Mouse (Mus musculus): Measurements from ENCODE around the gene Grwd1.
"Not testable (repeated sequence)": the region's sequence is repeated elsewhere in the genome, so short reads cannot be mapped to it uniquely, and the experiment has no call there.

Grwd1 gene

DNA sequence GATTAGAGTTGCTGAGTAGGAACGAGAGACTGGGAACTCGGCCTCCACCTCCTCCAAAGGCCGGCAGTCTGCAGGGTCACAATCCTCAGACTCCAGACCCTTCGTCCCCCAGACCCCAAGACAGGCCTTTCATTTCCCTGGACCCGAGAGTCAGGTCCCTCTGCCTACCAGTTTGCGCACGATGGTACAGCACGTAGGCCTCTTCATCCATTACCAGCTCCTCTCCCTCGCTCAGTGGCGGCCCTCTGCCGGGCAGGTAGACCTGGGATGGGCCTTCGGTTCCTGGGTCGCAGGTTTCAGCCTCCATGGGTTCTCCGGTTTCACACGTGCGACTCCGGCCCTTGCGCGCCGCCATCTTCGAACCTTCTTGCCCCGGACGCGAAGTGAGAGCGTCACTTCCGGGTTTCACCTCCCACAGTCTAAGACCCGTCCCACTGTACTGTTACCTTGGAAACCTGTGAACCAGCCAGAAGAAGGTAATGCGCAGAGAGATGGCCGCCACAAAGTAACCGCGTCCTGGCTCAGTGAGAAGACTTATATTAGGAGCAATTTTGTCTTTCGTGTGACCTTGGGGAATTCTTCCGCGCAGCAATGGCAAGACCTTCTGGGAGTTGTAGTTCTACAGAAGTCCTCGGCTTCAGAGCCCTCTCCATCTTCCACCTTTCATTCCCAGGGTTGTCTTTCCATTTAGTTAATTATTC, at the start of gene Grwd1:
Gene Grwd1, minus strand, starts transcription at position 518 of the 701 bp plus-strand sequence.
- peak; percentile 84 to 88 for DNase-seq

DNA sequence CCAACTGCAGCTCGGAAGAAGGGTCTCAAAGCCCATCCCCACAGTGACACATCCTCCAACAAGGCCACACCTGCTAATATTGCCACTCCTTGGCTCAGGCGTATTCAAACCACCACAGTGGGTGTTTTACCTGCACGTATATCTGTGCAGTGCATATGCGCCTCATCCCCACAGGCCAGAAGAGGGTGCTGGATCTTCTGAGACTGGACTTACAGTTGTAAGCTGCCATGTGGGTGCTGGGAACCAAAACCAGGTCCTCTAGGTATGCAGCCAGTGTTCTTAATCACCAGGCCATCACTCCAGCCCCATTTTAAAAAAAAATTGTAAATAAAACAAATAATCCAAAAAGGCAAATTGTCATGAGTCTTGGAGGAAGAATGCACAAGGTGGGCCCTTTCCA, 49.8 kb upstream of the Grwd1 start:
- no peak for DNase-seq

DNA sequence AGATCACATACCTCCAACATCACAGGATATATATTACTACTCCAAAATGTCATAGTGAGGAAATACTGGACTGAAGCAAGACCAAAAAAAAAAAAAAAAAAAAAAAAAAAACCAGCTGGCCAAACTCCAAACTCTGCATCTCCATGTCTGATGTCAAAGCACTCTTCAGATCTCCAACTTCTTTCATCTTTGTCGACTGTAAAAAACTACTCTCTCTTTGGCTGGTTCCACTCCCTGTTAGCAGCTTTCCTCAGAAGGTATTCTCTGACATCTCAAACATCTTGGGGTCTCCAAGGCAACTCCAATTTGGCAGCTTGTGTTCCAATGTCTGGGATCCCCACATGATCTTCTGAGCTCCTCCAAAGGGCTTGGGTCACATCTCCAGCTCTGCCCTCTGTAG, 47.5 kb upstream of the Grwd1 start, which contains the start of gene Grin2d:
Gene Grin2d, minus strand, starts transcription at position 101 of the 400 bp plus-strand sequence.
- DNase-seq: not testable (repeated sequence)

DNA sequence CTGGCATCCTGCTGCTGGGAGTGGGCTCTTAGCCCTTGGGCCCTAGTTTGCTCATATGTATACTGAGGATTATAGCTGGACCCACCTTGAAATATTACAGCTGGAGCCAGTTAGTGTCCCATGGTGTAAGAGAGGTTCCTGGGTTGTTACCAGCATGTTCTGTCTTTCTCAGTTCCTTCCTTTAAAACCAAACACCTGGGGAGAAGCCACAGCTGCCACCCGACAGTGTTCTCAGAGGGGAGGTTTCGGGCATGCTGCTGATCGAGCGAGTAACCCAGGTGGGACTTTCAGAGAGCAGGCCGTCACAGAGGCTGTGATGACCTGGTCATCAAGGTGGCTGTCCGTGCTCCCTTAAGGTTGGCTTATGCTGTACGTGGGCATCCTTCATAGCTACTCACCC, 46.2 kb upstream of the Grwd1 start:
- DNase-seq: no peak

DNA sequence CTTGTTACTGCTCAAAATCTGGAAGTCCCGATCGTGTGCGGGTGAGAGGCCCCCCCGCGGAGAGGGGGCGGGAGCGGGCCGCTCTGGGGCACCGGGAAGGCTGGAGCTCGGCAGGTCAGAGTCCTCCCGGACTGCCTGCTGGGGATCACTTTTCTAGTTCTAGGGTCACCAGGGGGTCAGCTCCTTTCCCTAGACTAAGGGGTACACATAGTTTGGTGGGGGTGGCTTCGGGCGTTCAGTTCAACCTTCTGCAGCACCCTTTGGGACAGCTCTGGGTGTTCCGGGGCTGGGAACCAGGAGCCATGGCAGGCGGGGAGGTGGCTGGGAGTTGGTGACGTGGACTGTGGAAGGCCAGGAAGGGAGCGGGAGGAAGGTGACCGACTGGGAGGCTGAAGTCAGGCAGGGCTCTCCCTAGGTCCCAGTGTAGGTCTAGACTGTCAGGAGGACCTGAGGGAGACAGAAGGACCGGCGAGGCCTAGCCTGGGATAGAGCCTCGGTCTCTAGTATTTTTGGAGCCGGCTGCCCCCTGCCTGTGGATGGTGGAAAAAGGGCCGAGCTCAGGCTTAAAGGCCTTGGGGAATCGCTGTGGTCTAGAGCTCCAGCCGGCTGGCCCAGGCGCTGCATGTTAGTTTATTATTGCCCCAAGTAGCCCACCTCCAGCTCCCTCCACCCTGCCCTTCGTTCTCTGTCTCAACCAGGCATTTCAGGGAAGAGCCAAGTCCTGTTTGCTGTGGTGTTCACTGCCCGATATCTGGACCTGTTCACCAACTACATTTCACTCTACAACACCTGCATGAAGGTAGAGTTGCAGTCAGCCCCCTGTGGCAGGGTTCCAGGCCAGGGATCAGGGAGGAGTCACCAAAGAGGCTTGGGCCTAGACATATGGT, 42.6 kb upstream of the Grwd1 start:
- peak; percentile 66 to 71 for DNase-seq

DNA sequence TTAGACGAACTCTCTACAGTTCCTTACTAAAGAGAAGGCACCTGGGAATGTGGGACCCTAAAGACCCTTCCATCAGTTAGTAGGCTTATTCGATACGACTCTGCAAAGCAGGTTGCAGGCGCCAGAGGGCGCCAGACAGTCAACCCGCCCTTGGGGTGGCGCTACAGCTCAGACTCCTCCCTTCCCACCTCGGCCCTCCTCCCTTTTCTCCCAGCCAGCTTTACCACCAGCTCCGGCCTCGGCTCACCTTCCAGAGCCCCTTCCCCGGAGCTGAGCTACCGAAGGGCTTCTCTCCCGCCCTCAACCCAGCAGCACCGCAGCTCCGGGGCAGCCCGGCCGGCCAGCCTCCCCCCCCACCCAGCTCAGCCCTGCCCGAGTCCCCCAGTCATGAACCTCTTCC, 41.9 kb upstream of the Grwd1 start, which contains the start of gene Kdelr1:
Gene Kdelr1, plus strand, starts transcription at position 149 of the 400 bp plus-strand sequence.
- peak; percentile 92 to 94 for DNase-seq

DNA sequence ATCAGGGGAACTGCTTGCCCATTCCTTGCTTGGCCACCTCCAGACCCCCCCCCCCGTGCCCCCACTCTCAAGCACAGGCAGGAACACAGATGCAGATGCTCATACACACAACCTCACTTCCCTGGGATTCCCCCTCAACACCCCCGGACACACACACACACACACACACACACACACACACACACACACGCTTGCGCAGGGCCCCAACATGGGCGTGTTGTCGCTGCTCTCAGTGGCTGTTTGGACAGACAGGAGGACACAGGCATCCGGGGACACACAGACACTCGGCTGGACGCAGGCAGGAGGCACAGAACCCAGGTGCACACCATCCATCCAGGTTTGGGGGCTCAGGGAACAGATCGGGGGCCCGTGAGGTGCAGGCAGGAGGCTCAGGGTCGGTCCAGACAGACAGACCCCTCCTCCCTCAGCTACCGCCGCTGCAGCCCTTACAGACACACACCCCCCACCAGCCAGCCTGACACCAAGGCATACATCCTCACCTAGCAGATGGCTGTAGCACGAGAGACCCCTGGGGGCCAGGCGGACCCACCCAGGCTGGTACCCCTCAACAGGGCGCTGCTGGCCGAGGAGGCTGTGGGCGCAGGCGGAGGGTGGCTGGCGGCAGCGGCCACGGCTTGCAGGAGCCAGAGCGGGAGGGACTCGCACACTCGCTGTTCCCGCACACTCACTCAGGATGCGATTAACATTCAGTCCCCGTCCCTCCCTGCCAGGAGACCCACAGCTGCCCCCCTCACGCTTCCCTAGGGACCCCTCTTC, 39.7 kb upstream of the Grwd1 start:
- DNase-seq: peak in 1 of 2 experiments; percentile 15

DNA sequence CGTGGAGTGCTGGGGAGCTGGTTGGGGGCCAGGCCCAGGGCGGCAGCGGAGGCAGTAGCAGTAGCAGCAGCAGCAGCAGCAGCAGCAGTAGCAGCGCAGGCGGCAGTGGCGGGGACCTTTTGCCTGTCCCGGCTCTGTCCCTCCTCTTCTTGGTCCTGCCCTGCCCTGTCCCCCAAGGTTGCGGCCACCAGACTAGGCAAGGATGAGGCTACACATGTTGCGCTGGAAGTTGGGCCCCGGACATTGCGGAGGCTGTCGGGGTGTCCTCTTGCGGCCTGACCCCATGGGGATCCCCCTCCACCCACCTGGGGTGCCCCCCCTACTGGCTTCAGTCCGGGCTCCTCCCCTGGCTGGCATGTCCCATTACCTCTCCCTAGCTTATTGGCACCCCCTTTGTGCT, 39.0 kb upstream of the Grwd1 start:
- DNase-seq: no peak

DNA sequence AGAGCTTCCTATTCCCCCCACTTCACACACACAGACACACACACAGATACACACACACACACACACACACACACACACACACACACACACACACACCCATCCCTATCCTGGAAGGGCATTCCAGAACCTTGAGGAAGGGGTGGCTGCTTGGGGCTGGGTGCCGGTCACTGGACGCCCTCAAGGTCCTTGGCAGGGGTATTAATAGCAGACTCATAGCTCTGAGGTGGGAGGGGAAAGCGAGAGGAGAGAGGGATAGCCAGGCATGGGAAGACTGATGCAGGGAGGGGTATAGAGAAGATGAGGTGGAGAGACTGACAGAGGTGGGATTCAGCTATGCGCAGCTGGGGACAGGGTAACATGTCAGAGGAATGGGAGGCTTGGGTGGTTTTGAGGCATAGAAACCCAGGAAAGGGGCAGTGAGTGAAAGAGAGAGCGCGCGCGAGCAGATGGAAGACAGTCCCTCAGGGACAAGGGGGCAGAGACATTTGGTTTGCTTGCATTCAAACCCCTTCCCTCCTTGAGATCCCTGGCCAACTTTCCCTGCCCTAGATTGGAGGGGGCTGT, 38.4 kb upstream of the Grwd1 start:
- DNase-seq: no peak

DNA sequence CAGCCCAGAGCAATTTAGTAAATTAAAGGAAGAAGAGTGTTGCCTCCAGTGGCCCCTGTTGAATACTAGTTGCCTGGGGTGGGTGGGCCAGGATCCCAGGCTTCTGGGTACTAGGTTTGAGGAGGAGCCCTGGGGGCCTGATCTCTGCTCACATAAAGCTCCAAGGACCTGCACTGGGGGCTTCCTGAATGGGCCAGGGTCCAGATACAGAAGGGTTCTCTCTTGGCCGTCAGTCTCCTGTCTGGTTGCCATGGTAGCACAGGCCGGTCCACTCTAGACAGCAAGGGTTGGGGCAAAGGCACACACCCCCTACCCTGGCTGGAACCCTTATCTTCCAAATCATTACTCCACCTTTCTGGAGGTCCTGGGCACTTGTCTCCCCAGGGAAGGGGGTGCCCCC, 37.1 kb upstream of the Grwd1 start:
- no peak for DNase-seq

DNA sequence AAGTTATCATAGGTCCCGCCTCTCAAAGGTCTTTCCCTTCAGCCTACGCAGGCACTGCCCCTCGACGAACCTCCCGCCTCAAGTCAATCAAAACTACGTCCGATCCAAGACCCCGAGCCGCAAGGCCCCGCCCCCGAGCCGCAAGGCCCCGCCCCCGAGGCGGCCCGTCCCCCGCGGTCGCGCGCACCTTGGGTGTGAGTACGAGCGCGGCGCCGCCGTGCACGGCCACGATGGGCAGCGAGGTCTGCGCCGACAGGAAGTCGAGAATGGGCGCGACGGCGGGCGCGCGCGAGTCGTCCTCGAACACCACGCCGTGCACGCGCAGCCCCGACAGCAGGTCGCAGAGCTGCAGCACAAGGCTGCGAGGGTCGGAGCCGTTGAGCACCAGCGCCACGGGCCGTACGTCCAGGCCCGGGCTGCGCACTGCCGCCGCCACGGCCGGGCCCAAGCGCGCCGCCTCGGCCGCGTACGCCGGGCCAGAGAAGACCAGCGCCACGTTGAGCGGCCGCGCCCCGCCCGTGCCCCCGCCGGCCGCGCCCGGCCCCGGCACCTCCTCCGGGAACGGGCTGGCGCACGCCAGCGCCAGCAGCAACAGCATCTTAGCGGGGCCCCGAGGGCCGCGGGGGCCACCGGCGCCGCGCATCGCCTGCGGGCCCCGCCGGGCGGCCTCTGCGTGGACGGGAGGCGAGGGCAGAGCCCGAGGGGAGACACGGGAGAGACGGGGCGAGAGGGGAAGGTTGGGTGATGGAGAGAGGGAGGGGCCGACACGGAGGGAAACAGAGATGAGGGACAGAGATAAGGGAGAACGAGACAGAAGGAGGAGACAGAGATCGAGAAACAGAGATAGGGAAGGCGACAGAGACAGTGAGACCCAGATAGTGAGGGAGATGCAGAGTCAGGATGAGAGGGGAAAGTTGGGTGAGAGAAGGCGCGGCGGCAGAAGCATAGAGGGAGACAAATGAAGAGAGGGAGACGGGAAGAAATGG, 35.5 kb upstream of the Grwd1 start:
- peak; percentile 68 to 77 for DNase-seq

DNA sequence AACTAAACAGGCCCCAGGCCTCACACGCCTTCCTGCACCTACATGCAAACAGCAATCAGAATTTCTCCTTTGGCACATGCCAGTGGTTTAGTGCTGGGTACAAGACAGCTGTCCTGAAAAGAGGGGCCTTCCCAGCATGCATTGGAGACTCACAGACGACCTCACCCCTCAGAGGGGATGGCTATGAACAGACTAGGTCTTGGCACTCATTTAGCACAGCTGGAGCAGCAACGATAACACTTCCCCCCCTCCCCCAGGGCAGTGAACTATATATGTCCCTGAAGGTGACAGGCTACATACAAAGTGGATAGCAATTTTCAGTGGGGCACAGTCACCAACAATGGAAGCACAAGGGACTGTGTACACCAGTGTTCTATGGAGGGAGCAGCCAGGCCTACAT, 33.7 kb upstream of the Grwd1 start:
- no peak for DNase-seq

DNA sequence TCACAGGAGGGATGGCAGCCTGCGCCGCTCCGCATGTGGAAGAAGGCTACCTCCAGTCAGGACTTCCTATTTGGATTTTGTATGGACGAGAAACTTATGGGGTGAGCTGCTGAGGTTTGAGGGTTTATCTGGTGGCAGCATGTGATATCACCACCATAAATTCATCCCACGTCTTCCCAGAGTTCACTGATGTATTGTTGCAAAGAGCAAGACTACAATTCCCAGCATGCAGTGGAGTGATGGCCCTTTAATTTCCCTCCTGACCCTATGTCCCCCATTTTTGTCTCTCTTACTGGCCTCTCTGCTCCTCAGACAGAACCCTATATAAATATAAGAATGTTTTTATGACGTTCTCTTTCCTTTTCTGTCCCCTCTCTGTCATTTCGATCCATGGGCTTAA, 32.1 kb upstream of the Grwd1 start:
- DNase-seq: no peak

DNA sequence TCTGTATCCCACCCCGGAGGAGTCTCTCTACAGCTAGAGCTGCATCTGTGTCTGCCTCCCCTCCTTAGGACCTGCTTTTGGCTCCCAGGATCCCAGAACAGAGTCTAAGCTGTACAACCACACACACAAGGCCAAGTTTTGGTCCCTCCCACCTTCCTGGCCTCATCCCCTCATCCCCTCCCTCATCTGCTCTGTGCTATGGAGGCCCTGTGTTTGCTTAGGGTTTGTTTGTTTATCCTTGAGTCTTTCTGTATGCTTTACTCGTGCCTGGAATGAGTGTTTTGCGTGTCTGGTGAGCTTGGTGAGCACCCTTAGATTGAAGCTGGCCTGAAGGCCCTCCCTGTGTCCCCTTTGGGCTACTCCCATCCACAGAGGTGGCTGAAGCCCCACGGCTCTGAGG, 28.3 kb upstream of the Grwd1 start:
- DNase-seq: no peak

DNA sequence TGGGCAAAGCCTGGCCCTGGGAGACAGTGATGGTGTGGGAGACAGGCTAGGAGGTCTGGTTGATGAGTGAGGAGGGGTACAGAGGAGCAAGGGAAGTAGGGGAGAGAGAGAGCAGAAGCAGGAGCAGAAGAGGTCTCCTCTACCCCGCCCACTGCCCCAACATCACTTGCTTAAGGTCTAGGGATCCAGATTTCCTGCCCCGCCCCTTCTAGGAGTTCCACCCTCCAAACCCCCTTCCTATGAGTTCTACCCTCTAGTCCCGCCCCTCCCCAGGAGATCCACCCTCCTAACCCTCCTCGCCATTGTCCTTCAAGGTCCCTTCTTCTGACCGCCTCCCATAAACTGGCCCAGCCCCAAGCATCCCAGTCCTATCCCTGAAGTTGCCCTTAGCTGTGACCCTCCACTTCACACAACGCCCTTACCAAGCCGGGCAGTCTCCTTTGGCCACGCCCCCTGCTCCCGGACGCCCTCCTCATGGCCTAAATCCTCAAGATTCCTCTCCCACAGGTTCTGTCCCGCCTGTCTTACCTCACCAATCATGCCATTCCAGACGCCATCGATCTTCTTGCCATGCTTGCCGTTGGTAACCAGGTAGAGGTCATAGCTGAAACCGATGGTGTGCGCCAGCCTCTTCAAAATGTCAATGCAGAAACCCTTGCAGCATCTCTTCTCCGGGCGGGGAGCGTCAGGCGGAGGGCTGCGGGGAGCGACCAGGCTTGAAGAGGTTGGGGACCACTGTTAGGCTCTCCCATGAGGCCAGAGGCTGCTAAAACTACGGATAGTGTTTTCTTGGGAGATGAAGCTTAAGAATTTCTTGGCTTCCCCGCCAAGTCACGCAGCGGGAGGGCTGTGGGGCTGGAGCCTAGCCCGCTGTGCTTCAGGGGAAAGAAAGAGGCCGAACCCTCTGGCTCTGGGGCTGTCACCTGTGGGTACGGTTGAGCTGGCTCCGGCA, 26.5 kb upstream of the Grwd1 start:
- DNase-seq: peak; percentile 69 to 72

DNA sequence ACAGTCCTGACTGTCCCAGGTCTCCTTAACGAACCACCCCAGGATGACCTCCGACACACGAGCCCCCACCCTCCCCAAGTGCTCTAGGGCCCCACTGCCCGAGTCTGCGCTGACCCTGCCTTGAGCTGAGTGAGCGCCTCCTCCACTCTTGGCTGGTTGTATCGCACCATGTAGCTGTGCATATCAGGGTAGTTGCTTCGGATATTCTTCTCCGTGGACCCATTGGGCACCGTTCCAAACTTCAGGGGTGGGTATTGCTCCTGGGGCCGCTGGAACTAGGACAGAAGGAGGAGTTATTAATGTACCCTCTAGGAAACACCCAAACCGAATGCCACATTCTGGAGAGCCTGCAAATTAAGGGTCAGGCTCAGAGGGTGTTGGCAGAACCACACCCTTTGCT, 22.3 kb upstream of the Grwd1 start:
- DNase-seq: no peak

DNA sequence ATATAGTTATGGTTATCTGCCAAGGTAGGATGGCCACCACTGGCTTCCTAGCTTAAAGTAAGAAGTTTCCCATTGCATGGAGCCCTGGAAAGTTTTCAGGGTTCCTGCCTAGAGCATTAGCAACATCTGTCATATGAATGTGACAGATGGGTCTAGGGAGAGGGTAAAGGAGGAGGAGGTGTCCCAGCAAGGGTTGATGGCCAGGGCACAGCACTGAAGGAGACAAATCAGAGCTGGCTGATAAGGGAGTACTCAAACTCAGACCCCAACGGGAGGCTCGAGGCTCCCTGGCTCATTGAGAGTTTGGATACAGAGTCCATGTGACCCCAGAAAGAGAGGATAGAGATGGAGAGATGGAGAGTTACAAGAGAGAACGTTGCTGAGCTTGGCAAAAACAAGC, 19.9 kb upstream of the Grwd1 start:
- DNase-seq: no peak

DNA sequence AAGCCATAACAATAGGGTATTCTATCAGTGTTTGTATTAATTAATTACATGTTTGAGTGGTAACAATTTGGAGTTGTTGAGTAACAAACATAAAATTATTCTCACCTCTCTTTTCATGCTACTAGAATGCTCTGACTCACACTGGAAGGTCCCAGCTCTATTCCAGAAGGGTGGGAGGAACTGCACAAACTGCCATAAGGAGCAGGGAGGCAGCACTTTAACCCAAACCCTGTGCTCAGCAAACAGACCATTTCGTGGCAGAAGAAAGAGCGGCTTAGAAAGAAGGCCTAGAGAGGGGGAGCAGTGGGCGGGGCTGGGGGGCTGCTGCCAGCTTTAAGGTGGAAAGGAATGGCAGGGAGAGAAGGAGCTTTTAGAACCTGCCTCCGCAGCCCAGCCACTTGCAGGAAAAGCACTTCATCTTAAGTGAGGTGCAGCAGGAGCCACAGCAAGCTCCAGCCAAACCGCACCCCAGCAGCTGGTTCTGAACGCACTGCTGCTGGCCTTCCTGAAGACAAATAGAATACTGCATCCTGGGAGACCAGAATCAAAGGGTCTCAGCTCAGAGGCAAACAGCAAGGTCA, 17.8 kb upstream of the Grwd1 start:
- no peak for DNase-seq

DNA sequence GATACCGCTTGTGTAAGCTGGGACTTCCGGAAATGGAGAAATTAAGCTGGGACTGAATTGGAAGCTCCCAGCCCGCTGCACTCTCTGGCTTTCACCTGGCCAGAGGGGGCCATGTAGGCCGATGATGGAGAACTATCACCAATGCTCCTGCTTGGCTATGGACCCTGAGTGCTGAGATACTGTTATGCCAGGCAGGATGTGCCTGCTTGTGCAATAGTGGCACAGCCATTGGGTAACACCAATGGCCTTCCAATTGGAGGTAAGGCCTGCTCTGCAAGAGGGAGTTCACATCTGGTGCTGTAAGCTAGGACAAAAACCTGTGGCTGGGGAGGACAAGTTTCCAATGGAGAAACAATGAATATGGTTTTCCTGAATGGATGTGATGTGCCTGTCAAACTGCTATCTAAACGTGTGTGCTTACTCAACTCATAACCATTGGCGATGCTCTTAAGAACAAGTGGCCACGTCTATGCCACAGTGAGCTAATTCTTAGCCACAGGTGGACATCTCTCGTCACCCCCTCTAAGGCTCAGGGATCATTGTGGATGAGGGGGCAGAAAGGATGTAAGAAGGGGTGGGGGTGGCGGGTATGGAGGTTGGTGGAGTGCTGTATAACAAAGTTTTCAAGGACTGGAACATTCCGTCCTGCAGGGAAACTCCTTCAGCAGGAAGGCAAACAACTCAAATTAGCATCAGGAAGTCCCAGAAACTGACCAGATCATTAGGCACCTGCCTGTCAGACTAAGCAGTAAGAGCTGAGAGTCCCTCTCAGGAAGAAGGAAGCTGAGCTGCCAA, 12.4 kb upstream of the Grwd1 start:
- no peak for DNase-seq

Data from cerebellum, adult 18-20 months (tissue).